Mouse (Mus musculus) midbrain, embryonic 16.5 days (tissue): ENCODE results near the gene Gphb5. TPM values are rescaled to one million over a fixed set of nuclear protein-coding genes. Genes with fewer than 3 reads are reported as not detected.

Experiments used
- ATAC-seq: fragments of 200-750 bp; cut with Nextera tagmentation; 2 replicates; pipeline ENCODE4 v1.8.0; 2017; ENCODE audit warnings: moderate TSS enrichment
- H3K27ac ChIP-seq: fragments of 300-500 bp; sonication (generic); 2 replicates; pipeline ENCODE4 v1.5.1; 2014; ENCODE audit warnings: mild to moderate bottlenecking, low read length, mixed read lengths
- H3K27me3 ChIP-seq: fragments of 300-500 bp; sonication (generic); 2 replicates; pipeline ENCODE4 v1.6.1; 2014; ENCODE audit warnings: low read depth, low read length, mixed read lengths; ENCODE audit not compliant: control insufficient read depth, insufficient read depth
- H3K36me3 ChIP-seq: fragments of 300-500 bp; sonication (generic); 2 replicates; pipeline ENCODE4 v1.6.1; 2014; ENCODE audit warnings: mild to moderate bottlenecking, low read length, moderate library complexity, mixed read lengths; ENCODE audit not compliant: control insufficient read depth, insufficient read depth
- H3K4me1 ChIP-seq: fragments of 300-500 bp; sonication (generic); 2 replicates; pipeline ENCODE4 v1.6.1; 2014; ENCODE audit warnings: mild to moderate bottlenecking, low read length, mixed read lengths; ENCODE audit not compliant: control insufficient read depth, insufficient read depth
- H3K4me2 ChIP-seq: fragments of 300-500 bp; sonication (generic); 2 replicates; pipeline ENCODE4 v1.6.1; 2014; ENCODE audit warnings: mild to moderate bottlenecking, low read length, mixed read lengths
- H3K4me3 ChIP-seq: fragments of 300-500 bp; sonication (generic); 2 replicates; pipeline ENCODE4 v1.5.1; 2014; ENCODE audit warnings: low read depth, mild to moderate bottlenecking, low read length, moderate library complexity, mixed read lengths
- H3K9ac ChIP-seq: fragments of 300-500 bp; sonication (generic); 2 replicates; pipeline ENCODE4 v1.6.1; 2014; ENCODE audit warnings: low read depth, low read length, mixed read lengths
- H3K9me3 ChIP-seq: fragments of 300-500 bp; sonication (generic); replicated peaks from 2 replicates; pipeline ENCODE4 v1.6.1; 2014; ENCODE audit warnings: mild to moderate bottlenecking, low read length, mixed read lengths; ENCODE audit not compliant: control insufficient read depth, poor library complexity, severe bottlenecking
- WGBS: fragments of 180-500 bp; shearing (Covaris S2); extraction: QIAGEN DNeasy Blood & Tissue Kit; methylation state at CpG from one replicate; pipeline ENCODE4 v1.1.7; 2014; 5-methylcytosine and 5-hydroxymethylcytosine counted together
- polyA plus RNA-seq: library from polyadenylated mRNA; unstranded; fragments of >200 nt; fragmentation: Nextera tagmentation; extraction: Ambion mirVana; gene quantifications from 2 replicates; pipeline ENCODE4 v1.2.1, GENCODE M21; 2015

Gphb5 gene
- polyA plus RNA-seq, 1 experiment from 2014 or later = not detected

DNA sequence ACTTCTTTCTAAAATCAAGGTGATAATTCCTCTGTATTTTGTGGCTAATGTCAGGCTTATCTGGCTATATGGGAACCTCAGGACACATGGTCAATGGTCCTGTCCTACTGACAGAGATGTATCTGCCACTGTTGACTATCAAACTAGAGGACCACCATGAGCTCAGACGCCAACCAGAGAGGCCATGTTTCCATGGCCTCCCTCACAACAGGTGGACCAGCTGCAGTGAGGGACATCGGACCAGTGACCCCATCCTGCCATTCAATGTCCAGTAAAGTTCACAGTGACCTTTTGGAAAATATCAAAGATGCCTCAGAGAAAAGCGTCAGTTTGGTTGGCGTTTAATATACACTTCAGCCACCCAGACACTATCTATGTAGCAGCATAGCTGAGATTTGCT is 52.2 kb downstream of the Gphb5 start:
- H3K27me3 ChIP-seq = no peaks in the 10 kb centered on the region
- H3K4me1 ChIP-seq = no peaks in the 10 kb centered on the region
- H3K27ac ChIP-seq = no peak overlapping the region
- no peak overlapping the region for H3K4me2 ChIP-seq
- no peak overlapping the region for H3K4me3 ChIP-seq
- no peaks in the 10 kb centered on the region for H3K36me3 ChIP-seq
- no peak overlapping the region for H3K9ac ChIP-seq
- WGBS = 98% methylated on average over 4 of the region's 4 CpGs
- no peak for ATAC-seq
- H3K9me3 ChIP-seq = no peaks in the 10 kb centered on the region

DNA sequence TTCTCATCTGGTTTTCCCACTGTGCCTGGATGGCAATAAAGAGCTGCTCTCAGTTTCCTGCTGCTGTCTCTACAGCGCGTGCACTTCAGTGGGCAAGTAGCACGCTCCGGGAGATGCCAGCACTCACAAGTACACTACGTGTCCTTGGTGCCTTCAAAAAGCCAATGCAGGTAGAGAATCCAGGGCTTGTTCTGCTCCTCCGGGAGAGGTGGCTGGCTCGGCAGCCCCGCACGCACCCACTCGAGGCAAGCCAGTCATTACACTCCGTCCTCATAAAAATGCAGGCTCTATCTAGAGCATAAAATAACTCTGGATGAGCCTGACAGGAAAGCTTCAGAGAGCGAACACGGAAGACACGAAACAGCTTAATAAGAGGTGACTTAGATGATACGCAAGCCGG is 54.1 kb downstream of the Gphb5 start:
- no peak overlapping the region for H3K9ac ChIP-seq
- WGBS = 82% methylated on average over 16 of the region's 16 CpGs

More for the DNA sequence above, 54.1 kb downstream of the Gphb5 start:
- H3K36me3 ChIP-seq = no peaks in the 10 kb centered on the region
- H3K27ac ChIP-seq = peak overlapping the region; percentile 9; the same call in 1 of the 2 replicates
- ATAC-seq = no peak
- no peak overlapping the region for H3K4me2 ChIP-seq
- no peaks in the 10 kb centered on the region for H3K9me3 ChIP-seq
- H3K4me1 ChIP-seq = no peaks in the 10 kb centered on the region
- H3K27me3 ChIP-seq = no peaks in the 10 kb centered on the region
- no peak overlapping the region for H3K4me3 ChIP-seq

Other genes with a start within 250 kb of the Gphb5 start
- 3.4 and 4.1 TPM in 2 replicates for gene Kcnh5, start 239.4 kb downstream of the Gphb5 start, polyA plus RNA-seq
- 16.7 and 17.6 TPM in 2 replicates for gene Rhoj, start 108.5 kb downstream of the Gphb5 start, polyA plus RNA-seq
- 18.1 and 18.9 TPM in 2 replicates for gene Ppp2r5e, start 179.5 kb upstream of the Gphb5 start, polyA plus RNA-seq